Mouse (Mus musculus) CH12.LX (cell line): Measurements from ENCODE around the gene Nox4. TPM values are rescaled to one million over a fixed set of nuclear protein-coding genes. Genes with fewer than 3 reads are reported as not detected.

ENCODE experiments used
- DNase-seq: peaks from one replicate; pipeline ENCODE4 v3.0.0-alpha.2; 2013; ENCODE audit errors: extremely low read depth
- H3K27ac ChIP-seq: 2 replicates; pipeline ENCODE4 v1.5.1; 2012; ENCODE audit warnings: low read depth, mild to moderate bottlenecking, control low read depth, moderate library complexity; ENCODE audit not compliant: insufficient read depth
- H3K27me3 ChIP-seq: replicated peaks from 2 replicates; pipeline ENCODE3; 2012; ENCODE audit warnings: inconsistent platforms
- H3K36me3 ChIP-seq, 2 experiments: replicated peaks in 1 of 2; 2 replicates each; pipeline versions ENCODE3 to v1.6.1; 2012; ENCODE audit warnings: inconsistent platforms in 1 of 2, low read length in 1 of 2, mild to moderate bottlenecking in 1 of 2, mixed read lengths in 1 of 2, moderate library complexity in 1 of 2; ENCODE audit not compliant: control insufficient read depth in 1 of 2, insufficient read depth in 1 of 2
- H3K4me1 ChIP-seq, 2 experiments: 2 replicates each; pipeline ENCODE4 v1.6.1; 2012; ENCODE audit warnings: inconsistent platforms in 1 of 2, moderate library complexity in 1 of 2; ENCODE audit not compliant: insufficient read depth in 2 of 2, control insufficient read depth in 1 of 2
- H3K4me2 ChIP-seq: 2 replicates; pipeline ENCODE4 v1.6.1; 2012; ENCODE audit warnings: low read depth, mild to moderate bottlenecking, control low read depth; ENCODE audit not compliant: poor library complexity, insufficient read depth, severe bottlenecking
- H3K4me3 ChIP-seq, 3 experiments: fragments of 150-350 bp in 1 of 3; sonication (generic) in 1 of 3; replicated peaks in 1 of 3; 2 replicates each; pipeline versions ENCODE3 to v1.5.1; 2011 to 2012; ENCODE audit warnings: low read depth in 2 of 3, low read length in 2 of 3, mild to moderate bottlenecking in 2 of 3, moderate library complexity in 2 of 3, control low read depth in 1 of 3, improper control_type of control experiment in 1 of 3, inconsistent platforms in 1 of 3, mixed read lengths in 1 of 3; ENCODE audit not compliant: poor library complexity in 1 of 3
- H3K79me2 ChIP-seq: replicated peaks from 2 replicates; pipeline ENCODE4 v1.6.1; 2012; ENCODE audit warnings: mild to moderate bottlenecking, moderate library complexity; ENCODE audit not compliant: control insufficient read depth, poor library complexity, insufficient read depth, severe bottlenecking; ENCODE audit errors: extremely low read depth
- H3K9ac ChIP-seq: 2 replicates; pipeline ENCODE4 v1.6.1; 2012; ENCODE audit warnings: low read depth, mild to moderate bottlenecking, control low read depth, moderate library complexity; ENCODE audit not compliant: insufficient read depth
- H3K9me3 ChIP-seq: replicated peaks from 2 replicates; pipeline ENCODE3; 2012; ENCODE audit warnings: low read length, inconsistent platforms, mixed read lengths
- CHD2 ChIP-seq: IDR thresholded peaks from 2 replicates; pipeline ENCODE4 v1.6.1; 2011; ENCODE audit warnings: low read length, improper control_type of control experiment
- ELF1 ChIP-seq: IDR thresholded peaks from 2 replicates; pipeline ENCODE4 v1.6.1; 2014; ENCODE audit warnings: low read depth, mild to moderate bottlenecking, inconsistent platforms, low read length, improper control_type of control experiment
- EP300 ChIP-seq: IDR thresholded peaks from 2 replicates; pipeline ENCODE4 v1.6.1; 2011; ENCODE audit warnings: low read length, improper control_type of control experiment
- ETS1 ChIP-seq: conservative IDR thresholded peaks from 2 replicates; pipeline ENCODE4 v1.6.1; 2012; ENCODE audit warnings: low read depth, mild to moderate bottlenecking, inconsistent platforms, low read length, improper control_type of control experiment, moderate library complexity
- HCFC1 ChIP-seq: IDR thresholded peaks from 2 replicates; pipeline ENCODE4 v1.6.1; 2012; ENCODE audit warnings: low read depth, mild to moderate bottlenecking, inconsistent platforms, low read length, improper control_type of control experiment
- JUN ChIP-seq: IDR thresholded peaks from 2 replicates; pipeline ENCODE4 v1.6.1; 2011; ENCODE audit warnings: low read depth, mild to moderate bottlenecking, low read length, improper control_type of control experiment, moderate library complexity; ENCODE audit not compliant: insufficient read depth
- JUND ChIP-seq: conservative IDR thresholded peaks from 2 replicates; pipeline ENCODE4 v1.6.1; 2011; ENCODE audit warnings: low read depth, low read length, improper control_type of control experiment
- MAFK ChIP-seq: IDR thresholded peaks from 2 replicates; pipeline ENCODE4 v1.6.1; 2011; ENCODE audit warnings: low read length, improper control_type of control experiment; ENCODE audit not compliant: insufficient replicate concordance
- MAZ ChIP-seq: IDR thresholded peaks from 2 replicates; pipeline ENCODE4 v1.6.1; 2012; ENCODE audit warnings: low read depth, mild to moderate bottlenecking, inconsistent platforms, low read length, improper control_type of control experiment, moderate library complexity
- MXI1 ChIP-seq: IDR thresholded peaks from 2 replicates; pipeline ENCODE4 v1.6.1; 2011; ENCODE audit warnings: mild to moderate bottlenecking, low read depth, low read length, improper control_type of control experiment
- MYC ChIP-seq: IDR thresholded peaks from 2 replicates; pipeline ENCODE4 v1.6.1; 2011; ENCODE audit warnings: low read depth, mild to moderate bottlenecking, improper control_type of control experiment, low read length
- NELFE ChIP-seq: IDR thresholded peaks from 2 replicates; pipeline ENCODE4 v1.6.1; 2011; ENCODE audit warnings: low read depth, low read length, improper control_type of control experiment
- NRF1 ChIP-seq: IDR thresholded peaks from 2 replicates; pipeline ENCODE4 v1.6.1; 2014; ENCODE audit warnings: low read depth, mild to moderate bottlenecking, inconsistent platforms, low read length, improper control_type of control experiment, moderate library complexity
- SMC3 ChIP-seq: IDR thresholded peaks from 2 replicates; pipeline ENCODE4 v1.6.1; 2011; ENCODE audit warnings: low read depth, low read length, improper control_type of control experiment
- TBP ChIP-seq: conservative IDR thresholded peaks from 2 replicates; pipeline ENCODE4 v1.6.1; 2011; ENCODE audit warnings: low read depth, low read length, improper control_type of control experiment
- TCF12 ChIP-seq: IDR thresholded peaks from 2 replicates; pipeline ENCODE4 v1.6.1; 2014; ENCODE audit warnings: low read depth, mild to moderate bottlenecking, inconsistent platforms, low read length, improper control_type of control experiment
- UBTF ChIP-seq: IDR thresholded peaks from 2 replicates; pipeline ENCODE4 v1.6.1; 2012; ENCODE audit warnings: low read depth, mild to moderate bottlenecking, inconsistent platforms, low read length, improper control_type of control experiment, moderate library complexity
- ZKSCAN1 ChIP-seq: IDR thresholded peaks from 2 replicates; pipeline ENCODE4 v1.6.1; 2012; ENCODE audit warnings: low read depth, inconsistent platforms, low read length, improper control_type of control experiment, borderline replicate concordance
- ZMIZ1 ChIP-seq: IDR thresholded peaks from 2 replicates; pipeline ENCODE4 v1.6.1; 2012; ENCODE audit warnings: low read depth, mild to moderate bottlenecking, inconsistent platforms, low read length, improper control_type of control experiment
- dilution Hi-C: fragments of 300-500 bp; cut with MboI; formaldehyde crosslinking; loops from 2 replicates; pipeline ENCODE4 v1.14.3; 2020; ENCODE audit warnings: low sequenced_read_pairs; ENCODE audit not compliant: extremely low pct_unique_long_range_greater_than_20kb, extremely low pct_ligation_motif_present
- in situ Hi-C: fragments of 300-500 bp; cut with MboI; formaldehyde crosslinking; loops from 3 replicates; pipeline ENCODE4 v1.14.3; 2019; ENCODE audit warnings: low sequenced_read_pairs, low pct_ligation_motif_present, low pct_unique_long_range_greater_than_20kb, mixed read lengths
- polyA plus RNA-seq: library from polyadenylated mRNA; unstranded; fragments of >175 nt; gene quantifications from 2 replicates; pipeline ENCODE4 v1.2.1, GENCODE M21; 2012; ENCODE audit warnings: low read depth; ENCODE audit not compliant: insufficient read length
- total RNA-seq, 2 experiments: library from RNA; depleted of rRNA; stranded (reverse); fragments of 300-350 nt in 1 of 2; fragments of >200 nt in 1 of 2; gene quantifications; 2 replicates each; pipeline ENCODE4 v1.2.3; 2012 to 2014

The Nox4 gene
- not detected in 2 replicates for total RNA-seq (2012; rRNA removed)
- not detected in 2 replicates for total RNA-seq (2014; rRNA removed)
- not detected in 2 replicates for polyA plus RNA-seq

GRCm38 (mm10) chr7:87245856-87246579 is at the start of gene Nox4:
TSS of gene Nox4 (plus strand) at chr7:87246096.
- H3K4me1 ChIP-seq = no peaks in the 10 kb centered on the region
- no peaks in the 10 kb centered on the region for H3K79me2 ChIP-seq
- dilution Hi-C loops = no loop called here
- TF ChIP-seq ELF1 = no peak
- no peak for TF ChIP-seq JUND
- no peak for TF ChIP-seq CHD2
- H3K36me3 ChIP-seq = no peaks in the 10 kb centered on the region
- DNase-seq = no peak
- in situ Hi-C loops = no loop called here
- no peak within 1 kb of the TSS for H3K4me2 ChIP-seq
- no peaks in the 10 kb centered on the region for H3K27me3 ChIP-seq
- H3K9ac ChIP-seq = no peak within 1 kb of the TSS
- H3K9me3 ChIP-seq = peaks cover 16% of the 10 kb centered on the region
- H3K27ac ChIP-seq = no peak within 1 kb of the TSS
- no peak within 1 kb of the TSS for H3K4me3 ChIP-seq

GRCm38 (mm10) chr7:87204751-87205150 is 41.1 kb upstream of the Nox4 start:
- in situ Hi-C loops = no loop called here
- DNase-seq = no peak

GRCm38 (mm10) chr7:87221712-87222111 is 24.2 kb upstream of the Nox4 start:
- dilution Hi-C loops (no loop called here), in situ Hi-C loops (no loop called here)
- H3K4me1 ChIP-seq = no peaks in the 10 kb centered on the region
- peaks cover 9% of the 10 kb centered on the region for H3K9me3 ChIP-seq
- no peaks in the 10 kb centered on the region for H3K36me3 ChIP-seq
- H3K9ac ChIP-seq = no peak overlapping the region
- H3K27ac ChIP-seq = no peak overlapping the region
- no peaks in the 10 kb centered on the region for H3K27me3 ChIP-seq
- H3K4me2 ChIP-seq = no peak overlapping the region
- TF ChIP-seq MAZ (no peak), JUN (no peak), MYC (no peak), CHD2 (no peak), UBTF (no peak), ZKSCAN1 (no peak), HCFC1 (no peak), TCF12 (no peak), ELF1 (no peak), NRF1 (no peak), MAFK (no peak), TBP (no peak), EP300 (no peak), NELFE (no peak), MXI1 (no peak)
- no peak for DNase-seq
- no peaks in the 10 kb centered on the region for H3K79me2 ChIP-seq
- no peak overlapping the region for H3K4me3 ChIP-seq

More at GRCm38 (mm10) chr7:87204751-87205150, 41.1 kb upstream of the Nox4 start:
- Histone ChIP-seq H3K4me3 (no peak overlapping the region), H3K27me3 (no peaks in the 10 kb centered on the region), H3K4me1 (no peaks in the 10 kb centered on the region), H3K4me2 (no peak overlapping the region), H3K79me2 (no peaks in the 10 kb centered on the region), H3K9ac (no peak overlapping the region), H3K36me3 (no peaks in the 10 kb centered on the region), H3K9me3 (peaks cover 10% of the 10 kb centered on the region), H3K27ac (no peak overlapping the region)
- no peak for TF ChIP-seq SMC3
- no peak for TF ChIP-seq ETS1
- no peak for TF ChIP-seq ZMIZ1
- dilution Hi-C loops = no loop called here
